Mouse (Mus musculus): Measurements from ENCODE around the gene Glrx. TPM values are rescaled to one million over a fixed set of nuclear protein-coding genes. Genes with fewer than 3 reads are reported as not detected.

Gene Glrx
- total RNA-seq, 1 experiment from 2014 or later, result 64.0 TPM

DNA sequence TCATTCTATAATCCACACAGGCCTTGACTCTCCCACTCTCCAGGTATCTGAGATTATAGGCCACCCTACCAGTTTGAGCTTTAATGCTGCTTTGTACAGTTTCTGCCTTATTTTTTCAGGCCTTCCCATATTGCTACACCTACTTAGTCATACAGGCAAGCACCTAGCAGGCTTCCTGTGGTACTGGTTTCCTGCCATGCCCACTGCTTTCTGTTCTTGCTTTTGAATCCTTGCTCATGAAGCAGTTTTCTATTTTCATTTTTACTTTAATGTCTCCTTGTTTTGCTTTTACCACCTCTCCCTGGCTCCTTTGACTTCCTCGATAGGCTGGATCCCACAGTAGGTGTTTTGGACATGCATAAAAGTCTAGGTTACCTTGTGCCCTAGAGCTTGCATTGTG, 14.3 kb upstream of the Glrx start:
- ATAC-seq (replicated peaks in 1 of 2; ENCODE audit: insufficient read depth in 1 of 2, low FRiP score in 2 of 2, low TSS enrichment in 1 of 2, low read depth in 1 of 2, poor library complexity in 2 of 2, severe bottlenecking in 2 of 2), result peak; percentile 89 to 92

DNA sequence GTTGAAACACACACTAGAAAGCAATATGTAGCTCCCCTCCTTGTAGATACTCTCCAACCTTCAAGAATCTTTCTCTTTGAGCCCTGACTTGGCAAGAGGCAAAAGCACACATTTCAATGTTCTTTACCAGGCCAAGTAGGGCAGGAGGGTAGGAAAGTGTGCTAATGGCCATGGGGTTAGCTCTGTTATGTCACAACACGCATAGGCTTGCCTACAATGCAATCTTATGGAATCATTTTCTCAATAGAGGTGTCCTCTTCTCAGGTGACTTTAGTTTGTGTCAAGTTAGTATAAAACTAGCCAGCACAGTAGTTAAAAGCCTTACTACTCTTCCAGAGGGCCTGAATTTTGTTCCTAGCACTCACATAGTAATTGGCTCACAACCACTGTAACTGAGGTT, 9.0 kb upstream of the Glrx start:
- peak in 1 of 2 experiments; percentile 36; a peak in 1 of 4 replicates for ATAC-seq (replicated peaks in 1 of 2; ENCODE audit: insufficient read depth in 1 of 2, low FRiP score in 2 of 2, low TSS enrichment in 1 of 2, low read depth in 1 of 2, poor library complexity in 2 of 2, severe bottlenecking in 2 of 2)

DNA sequence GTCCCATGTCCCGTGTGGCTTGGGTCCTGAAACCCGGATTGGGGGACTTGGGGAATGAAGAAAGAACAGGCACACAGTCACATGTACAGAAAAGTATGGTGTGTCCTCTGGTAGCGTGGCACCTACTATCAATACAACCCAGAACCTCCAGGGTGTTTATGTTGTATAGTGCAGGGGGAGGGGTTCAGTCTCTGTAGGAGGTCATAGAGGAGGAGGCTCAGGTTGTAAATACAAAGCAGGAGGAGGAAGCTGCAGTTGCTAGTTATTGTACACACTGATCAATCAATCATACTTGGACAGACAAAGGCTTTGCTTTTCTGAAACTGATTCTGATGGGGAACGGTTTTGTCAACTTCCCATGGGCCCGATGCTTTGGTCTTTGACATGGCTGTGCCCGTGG, 8.0 kb upstream of the Glrx start:
- ATAC-seq (replicated peaks in 1 of 2; ENCODE audit: insufficient read depth in 1 of 2, low FRiP score in 2 of 2, low TSS enrichment in 1 of 2, low read depth in 1 of 2, poor library complexity in 2 of 2, severe bottlenecking in 2 of 2), result no peak; a peak in 1 of 4 replicates

DNA sequence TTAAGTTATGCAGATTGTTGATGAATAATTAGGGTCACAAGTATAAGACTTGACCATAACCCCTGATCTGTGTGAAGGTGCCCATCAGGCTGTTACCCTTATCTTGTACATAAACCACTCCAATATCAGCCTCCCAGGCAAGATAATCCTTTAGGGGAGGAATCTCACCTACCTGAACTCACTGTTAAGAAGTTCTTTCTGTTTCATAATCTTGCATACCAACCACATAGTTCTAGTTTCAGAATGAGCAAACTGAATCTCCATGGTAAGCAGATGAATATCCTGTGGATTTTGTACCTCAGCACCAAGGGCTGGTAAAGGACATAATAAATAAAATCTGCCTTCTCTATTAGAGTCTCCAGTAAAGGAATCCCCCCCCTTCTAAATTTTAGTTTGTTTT, 7.0 kb upstream of the Glrx start:
- 0 out of 4 replicates have a peak, but pooled peaks of 1 of the 2 experiments have one; percentile 22 for ATAC-seq (replicated peaks in 1 of 2; ENCODE audit: insufficient read depth in 1 of 2, low FRiP score in 2 of 2, low TSS enrichment in 1 of 2, low read depth in 1 of 2, poor library complexity in 2 of 2, severe bottlenecking in 2 of 2)

DNA sequence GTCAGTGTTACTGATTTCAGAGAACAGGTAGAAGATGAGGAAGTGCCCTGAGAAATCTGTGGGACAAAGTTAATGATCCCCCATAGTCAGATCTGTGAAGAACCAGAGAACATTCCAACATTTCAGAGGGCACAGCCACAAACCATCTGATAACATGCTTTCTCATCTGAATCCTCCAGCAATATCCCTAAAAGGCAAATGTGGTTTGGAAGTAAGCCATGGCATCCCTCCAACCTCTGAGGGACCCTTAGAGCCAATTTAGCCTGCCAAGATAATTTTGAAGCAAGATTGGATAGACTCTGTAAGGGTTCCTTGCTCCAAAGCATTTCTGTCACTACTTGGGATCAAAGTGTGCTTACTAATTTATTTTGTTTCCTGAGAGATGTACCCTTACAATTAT, 6.2 kb upstream of the Glrx start:
- peak in 1 of 2 experiments; percentile 32; a peak in 2 of 4 replicates for ATAC-seq (replicated peaks in 1 of 2; ENCODE audit: insufficient read depth in 1 of 2, low FRiP score in 2 of 2, low TSS enrichment in 1 of 2, low read depth in 1 of 2, poor library complexity in 2 of 2, severe bottlenecking in 2 of 2)

DNA sequence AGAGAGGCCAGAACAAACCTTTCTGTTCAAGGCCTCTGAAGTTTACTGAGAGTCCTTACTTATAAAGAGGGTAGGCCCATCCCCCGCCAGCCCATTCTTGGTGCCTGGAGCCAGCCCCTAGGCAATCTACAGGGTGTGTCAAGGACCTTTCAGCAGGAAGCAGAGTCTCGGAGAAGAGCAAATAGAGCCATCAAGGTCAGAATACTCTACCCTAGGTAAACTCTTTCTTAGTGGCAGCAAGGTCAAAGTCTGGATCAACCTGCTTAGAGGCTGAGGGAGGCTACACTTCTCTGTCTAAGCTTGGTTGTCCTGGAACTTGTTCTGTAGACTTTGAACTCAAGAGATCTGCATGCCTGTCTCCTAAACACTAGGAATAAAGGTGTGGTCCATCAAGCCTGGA, 4.2 kb upstream of the Glrx start:
- ATAC-seq (replicated peaks in 1 of 2; ENCODE audit: insufficient read depth in 1 of 2, low FRiP score in 2 of 2, low TSS enrichment in 1 of 2, low read depth in 1 of 2, poor library complexity in 2 of 2, severe bottlenecking in 2 of 2), result no peak

DNA sequence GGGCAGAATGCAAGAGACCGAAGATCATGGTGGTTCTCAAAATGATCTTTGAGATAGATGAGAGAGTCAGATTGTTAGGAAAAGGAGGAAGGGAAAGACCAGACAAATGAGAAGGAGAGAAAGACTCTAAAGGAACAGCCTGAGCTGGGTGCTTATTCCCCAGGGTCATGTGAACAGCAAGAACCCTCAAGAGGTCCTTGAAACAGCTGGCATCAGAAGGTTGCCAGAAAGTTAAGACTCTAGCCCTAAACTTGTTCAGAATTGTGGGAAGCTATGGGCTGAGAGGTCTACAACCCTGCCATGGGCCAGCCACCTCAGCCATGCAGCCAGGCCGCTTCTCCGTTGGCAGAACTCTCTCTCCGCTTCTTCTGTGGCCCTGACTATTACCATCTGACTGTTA, 1.2 kb upstream of the Glrx start:
- no peak for ATAC-seq (replicated peaks in 1 of 2; ENCODE audit: insufficient read depth in 1 of 2, low FRiP score in 2 of 2, low TSS enrichment in 1 of 2, low read depth in 1 of 2, poor library complexity in 2 of 2, severe bottlenecking in 2 of 2)

DNA sequence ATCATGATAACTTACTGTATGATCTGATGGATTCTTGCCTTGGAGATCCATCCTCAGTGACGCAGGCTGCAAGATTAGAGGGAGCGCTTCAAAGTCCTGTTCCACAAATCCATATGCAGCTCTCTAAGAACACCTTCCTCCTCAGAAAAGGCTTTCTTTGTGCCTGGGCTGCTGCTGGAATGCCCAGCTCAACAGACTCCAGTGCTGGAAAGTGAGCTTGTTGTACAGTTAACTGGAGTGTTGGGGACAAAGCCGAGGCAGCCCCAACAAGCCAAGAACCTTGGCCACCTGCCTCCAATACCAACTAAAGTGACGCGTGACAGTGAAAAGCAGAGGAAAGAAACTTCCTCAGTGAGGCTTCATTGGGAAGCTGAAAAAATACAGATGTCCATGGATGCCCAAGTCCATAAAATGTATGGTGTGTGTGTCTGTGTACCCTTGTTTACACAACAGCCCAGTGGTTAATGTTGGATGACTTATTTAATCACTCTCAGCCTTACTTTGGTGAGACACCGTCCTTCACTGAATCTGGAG, 1.2 kb downstream of the Glrx start:
- ATAC-seq (replicated peaks in 1 of 2; ENCODE audit: insufficient read depth in 1 of 2, low FRiP score in 2 of 2, low TSS enrichment in 1 of 2, low read depth in 1 of 2, poor library complexity in 2 of 2, severe bottlenecking in 2 of 2), result no peak

DNA sequence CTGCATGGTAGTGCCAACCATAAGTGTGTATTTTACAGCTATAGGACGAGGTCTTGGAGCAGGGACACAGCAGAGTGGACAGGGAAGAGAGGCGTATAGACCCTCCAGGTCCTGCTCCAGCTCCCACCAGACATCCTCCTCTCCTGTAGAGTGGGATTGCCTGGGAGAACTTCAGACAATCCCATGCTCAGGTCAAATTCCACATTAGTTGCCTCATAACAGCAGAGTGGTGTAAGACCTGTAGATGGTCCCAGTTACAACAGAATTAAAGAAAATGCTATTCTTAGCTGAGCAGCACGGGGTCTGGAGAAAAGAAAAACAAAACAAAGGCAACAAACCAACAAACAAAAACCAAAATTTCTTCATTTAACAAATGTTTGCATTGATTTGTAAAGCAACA, 2.3 kb downstream of the Glrx start:
- no peak for ATAC-seq (replicated peaks in 1 of 2; ENCODE audit: insufficient read depth in 1 of 2, low FRiP score in 2 of 2, low TSS enrichment in 1 of 2, low read depth in 1 of 2, poor library complexity in 2 of 2, severe bottlenecking in 2 of 2)

DNA sequence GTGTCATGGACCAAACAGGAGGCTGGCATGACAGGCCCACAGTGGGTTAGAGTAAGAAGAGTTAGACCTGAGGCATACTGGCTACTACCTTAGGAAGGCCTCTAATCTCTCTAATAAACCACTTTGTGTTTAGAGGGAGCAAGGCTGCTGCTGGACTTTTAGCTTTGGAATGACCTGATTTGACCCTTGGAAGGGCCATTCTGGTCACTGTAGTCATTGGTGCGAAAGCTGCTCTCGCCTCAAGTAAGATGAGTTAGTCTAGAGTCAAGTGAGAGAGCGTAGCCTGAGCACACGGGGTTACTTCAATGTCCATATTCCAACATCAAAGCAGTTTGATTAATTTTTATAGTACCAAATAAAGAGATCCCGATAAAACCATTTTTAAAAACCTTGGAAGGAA, 3.7 kb downstream of the Glrx start:
- ATAC-seq (replicated peaks in 1 of 2; ENCODE audit: insufficient read depth in 1 of 2, low FRiP score in 2 of 2, low TSS enrichment in 1 of 2, low read depth in 1 of 2, poor library complexity in 2 of 2, severe bottlenecking in 2 of 2), result no peak

DNA sequence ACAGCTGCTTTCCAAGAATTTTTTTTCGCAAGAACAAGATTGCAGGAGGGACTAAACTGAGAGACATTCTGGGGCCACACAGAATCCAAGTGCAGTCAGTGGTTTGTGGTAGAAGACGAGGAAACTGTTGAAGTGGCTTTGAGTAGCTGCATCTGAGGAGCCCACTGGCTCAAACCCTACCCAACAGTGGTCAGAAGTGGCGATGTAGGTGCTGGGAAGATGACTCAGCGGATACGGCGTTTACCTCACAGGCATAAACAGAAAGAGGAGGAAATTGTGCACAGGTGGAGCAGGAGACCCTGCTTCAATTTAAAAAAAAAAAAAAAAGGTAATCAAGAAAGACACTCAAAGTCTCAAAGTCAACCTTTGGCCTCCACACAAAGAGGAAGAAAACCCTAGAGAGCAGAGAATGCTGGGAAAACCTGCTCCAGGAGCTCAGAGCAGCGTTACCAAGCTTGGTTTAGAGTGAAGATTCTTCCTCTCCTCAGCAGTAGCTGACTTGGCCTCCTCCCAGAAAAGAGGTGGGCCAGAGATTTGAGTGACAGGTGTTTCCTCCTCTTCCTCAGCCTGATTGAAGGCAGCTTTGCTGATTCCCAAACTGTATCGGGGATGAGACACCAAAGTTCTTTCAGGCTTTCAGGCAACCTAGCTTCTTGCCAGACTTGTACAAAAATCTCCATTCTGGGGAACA, 4.5 kb downstream of the Glrx start:
- ATAC-seq (replicated peaks in 1 of 2; ENCODE audit: insufficient read depth in 1 of 2, low FRiP score in 2 of 2, low TSS enrichment in 1 of 2, low read depth in 1 of 2, poor library complexity in 2 of 2, severe bottlenecking in 2 of 2), result peak; percentile 31 to 46; a peak in 3 of 4 replicates

DNA sequence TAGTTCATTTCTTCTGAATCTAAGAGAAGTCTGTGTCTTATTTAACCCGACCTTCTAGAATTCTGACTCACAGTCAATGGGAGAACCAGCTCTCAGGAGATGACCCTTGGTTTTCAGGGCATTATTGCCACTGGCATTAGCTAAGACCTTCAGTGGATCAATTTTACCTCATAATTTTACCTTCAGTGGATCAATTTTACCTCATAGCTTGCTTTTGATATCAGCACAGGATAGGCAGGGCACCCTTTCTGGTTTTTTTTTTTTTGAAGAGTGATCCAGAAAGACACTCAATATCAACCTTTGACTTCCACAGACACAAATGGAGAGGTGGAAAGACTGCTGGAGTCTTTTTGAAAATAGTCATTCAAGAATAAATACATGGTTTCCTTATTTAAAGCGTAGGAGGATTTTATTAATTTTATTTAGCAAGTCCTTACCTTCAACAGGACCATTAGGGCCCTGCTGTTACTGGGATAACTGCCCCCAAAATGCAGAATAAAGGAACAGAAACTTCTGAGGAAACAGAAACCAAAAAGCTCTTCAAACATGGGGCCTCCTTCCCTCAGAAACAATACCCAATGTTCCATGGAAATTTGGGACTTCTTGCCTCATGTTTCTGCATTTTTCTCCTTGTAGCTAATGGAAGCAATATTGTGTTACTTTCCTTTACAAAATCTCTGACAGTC, 5.3 kb downstream of the Glrx start:
- ATAC-seq (replicated peaks in 1 of 2; ENCODE audit: insufficient read depth in 1 of 2, low FRiP score in 2 of 2, low TSS enrichment in 1 of 2, low read depth in 1 of 2, poor library complexity in 2 of 2, severe bottlenecking in 2 of 2), result no peak

DNA sequence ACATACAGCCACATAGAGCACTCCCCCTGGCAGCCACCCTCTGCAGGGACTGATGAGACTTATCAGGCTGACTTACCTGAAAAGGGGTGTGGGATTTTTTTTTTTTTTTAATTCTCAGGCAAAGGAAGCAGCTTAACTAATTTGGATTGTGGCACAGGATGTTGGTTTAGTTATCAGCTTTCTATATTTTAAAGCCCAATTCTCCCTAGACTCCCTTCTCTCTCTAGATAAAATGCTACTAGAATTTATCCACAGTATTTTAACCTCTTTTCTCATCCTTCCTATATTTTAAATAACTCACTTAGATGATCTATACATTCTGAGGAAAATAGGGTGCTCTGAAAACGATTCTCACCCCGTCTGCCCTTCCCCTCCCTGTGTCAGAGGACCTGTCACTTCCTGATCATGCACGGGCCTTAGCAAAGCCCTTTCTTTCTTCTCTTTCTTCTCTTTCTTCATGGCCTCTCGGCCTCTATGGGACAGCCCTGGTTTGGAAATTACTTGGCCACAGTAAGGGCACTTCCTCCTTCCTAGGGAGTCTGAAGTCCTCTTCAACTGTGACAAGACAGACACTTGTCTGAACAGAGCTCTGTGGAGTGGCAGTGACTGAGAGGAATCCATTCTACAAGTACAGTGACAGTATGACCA, 6.0 kb downstream of the Glrx start:
- ATAC-seq (replicated peaks in 1 of 2; ENCODE audit: insufficient read depth in 1 of 2, low FRiP score in 2 of 2, low TSS enrichment in 1 of 2, low read depth in 1 of 2, poor library complexity in 2 of 2, severe bottlenecking in 2 of 2), result peak; percentile 34 to 47; a peak in 2 of 4 replicates

DNA sequence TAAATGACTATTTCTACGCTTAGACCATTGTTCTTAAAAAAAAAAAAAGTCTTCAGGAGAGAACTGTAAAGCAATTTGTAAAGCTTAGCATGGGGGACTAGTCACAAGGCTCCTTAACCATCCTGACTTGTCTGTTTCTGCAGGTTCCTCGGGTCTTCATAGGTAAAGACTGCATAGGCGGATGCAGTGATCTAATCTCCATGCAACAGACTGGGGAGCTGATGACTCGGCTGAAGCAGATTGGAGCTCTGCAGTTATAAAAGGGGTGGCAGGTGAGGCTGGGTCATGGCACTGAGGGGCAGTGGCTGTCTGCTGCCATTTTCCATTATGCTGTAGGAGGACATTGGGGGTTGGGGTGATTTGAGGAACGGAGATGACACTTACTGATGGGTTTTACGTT, 7.4 kb downstream of the Glrx start:
- ATAC-seq (replicated peaks in 1 of 2; ENCODE audit: insufficient read depth in 1 of 2, low FRiP score in 2 of 2, low TSS enrichment in 1 of 2, low read depth in 1 of 2, poor library complexity in 2 of 2, severe bottlenecking in 2 of 2), result no peak

DNA sequence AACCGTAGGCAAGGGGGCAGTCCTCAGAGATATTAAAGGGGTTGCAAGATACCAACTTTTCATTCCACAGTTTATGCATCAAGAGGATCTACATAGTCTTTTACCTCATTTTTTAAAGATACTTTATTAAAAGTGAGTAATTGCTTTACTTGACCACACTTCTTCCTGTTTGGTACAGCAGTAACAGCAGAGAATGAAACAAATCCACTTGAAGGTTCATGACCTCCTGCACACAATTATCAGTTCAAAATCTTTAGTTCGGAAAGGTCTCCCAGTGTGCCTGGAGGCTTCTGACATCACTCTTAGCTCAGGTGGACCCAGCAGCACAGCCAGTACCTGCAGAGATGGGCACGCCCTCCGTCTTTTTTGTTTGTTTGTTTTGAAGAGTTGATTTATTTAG, 12.4 kb downstream of the Glrx start:
- ATAC-seq (replicated peaks in 1 of 2; ENCODE audit: insufficient read depth in 1 of 2, low FRiP score in 2 of 2, low TSS enrichment in 1 of 2, low read depth in 1 of 2, poor library complexity in 2 of 2, severe bottlenecking in 2 of 2), result no peak

DNA sequence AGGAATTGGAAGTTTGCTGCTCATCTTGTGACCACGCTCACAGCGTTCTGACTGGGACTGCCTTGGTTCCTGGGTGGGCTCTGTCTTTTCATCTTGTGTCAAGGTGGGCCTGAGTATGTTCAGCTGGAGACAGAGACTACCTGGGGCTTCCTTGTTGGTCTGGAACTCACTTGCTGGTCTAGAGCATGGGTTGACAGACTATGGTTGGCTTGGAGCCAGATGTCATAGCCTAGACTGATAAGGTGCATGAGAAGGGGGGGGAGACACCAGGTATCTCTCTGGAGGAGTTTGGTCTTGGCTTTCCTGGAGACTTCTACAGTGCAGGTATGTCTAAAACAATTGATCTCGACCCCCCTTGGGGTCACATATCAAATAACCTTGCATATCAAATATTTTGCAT, 13.4 kb downstream of the Glrx start:
- ATAC-seq (replicated peaks in 1 of 2; ENCODE audit: insufficient read depth in 1 of 2, low FRiP score in 2 of 2, low TSS enrichment in 1 of 2, low read depth in 1 of 2, poor library complexity in 2 of 2, severe bottlenecking in 2 of 2), result no peak

DNA sequence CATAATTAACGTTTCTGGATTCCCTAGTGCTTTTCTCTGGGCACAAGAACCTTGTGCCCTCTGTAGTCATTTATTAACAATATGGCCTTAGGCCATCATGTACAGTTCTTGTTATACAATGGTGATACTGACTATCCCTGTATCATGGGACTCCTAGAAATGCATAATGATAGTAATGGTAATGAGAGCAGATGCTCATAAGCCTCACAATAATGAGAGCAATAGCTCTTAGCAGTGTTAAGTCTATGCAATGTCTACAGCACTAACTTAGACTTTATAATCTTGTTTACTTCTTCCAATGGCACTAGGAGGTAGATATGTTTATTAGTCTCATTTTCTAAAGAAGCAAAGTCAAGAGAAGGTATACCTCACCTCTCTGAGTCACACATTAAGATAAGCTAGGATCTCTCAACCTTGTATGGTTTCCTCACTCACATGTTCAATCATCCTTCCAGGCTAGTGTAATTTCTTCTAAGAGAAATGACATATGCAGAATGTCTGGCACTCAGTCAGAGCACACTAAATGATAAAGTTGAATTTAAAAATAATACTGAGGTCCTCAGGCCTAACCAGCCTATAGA, 19.7 kb downstream of the Glrx start:
- no peak for ATAC-seq (replicated peaks in 1 of 2; ENCODE audit: insufficient read depth in 1 of 2, low FRiP score in 2 of 2, low TSS enrichment in 1 of 2, low read depth in 1 of 2, poor library complexity in 2 of 2, severe bottlenecking in 2 of 2)
